Mouse (Mus musculus): ENCODE measurements around the gene St6galnac3.

DNA sequence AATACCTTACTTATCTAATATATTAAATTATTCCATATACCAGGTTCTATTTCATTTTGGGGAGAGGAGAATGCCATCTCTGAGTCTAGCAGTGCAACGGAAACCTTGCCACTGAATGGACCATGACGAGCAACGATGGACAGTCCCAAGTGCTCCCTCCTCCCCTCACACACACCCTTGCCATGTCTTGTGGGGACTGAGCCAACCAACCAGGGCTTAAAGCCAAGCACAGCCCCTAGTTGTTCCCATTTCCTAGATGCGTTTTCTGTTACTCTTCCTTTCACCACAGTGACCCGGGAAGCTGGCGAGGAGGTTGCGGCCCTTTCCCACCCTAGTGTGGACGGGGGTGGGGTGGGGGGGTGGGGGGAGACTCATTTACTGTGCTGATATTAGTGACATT, 165.4 kb downstream of the St6galnac3 start:
- TF ChIP-seq CTCF (IDR thresholded peaks at IDR 0.05; ENCODE audit: borderline replicate concordance, insufficient read depth, low read length): no peak
- no peak for TF ChIP-seq POLR2A (IDR thresholded peaks at IDR 0.05; ENCODE audit: low read depth, low read length)

All from embryonic fibroblast, embryonic 13.5 days (primary cell).